Mouse (Mus musculus): ENCODE measurements at regions not wholly inside any gene's neighbourhood (a gene's known extent, or its start where the extent isn't known, plus 50 kb on each side); places are given as distances from the start of the nearest gene placed in this dataset.

GRCm38 (mm10) chr16:92965651-92966050 is 139.7 kb upstream of the Runx1 start:
- H3K9ac ChIP-seq (ENCODE audit: insufficient read depth, low read depth, low read length, poor library complexity, severe bottlenecking): no peak overlapping the region
- no peak for DNase-seq (ENCODE audit: low read depth, low spot score)
- in situ Hi-C loops (cut with MboI; ENCODE audit: low sequenced_read_pairs in 2 of 2, unreplicated experiment in 2 of 2): no loop called here
- no peak overlapping the region for H3K4me3 ChIP-seq (ENCODE audit: insufficient read depth in 1 of 2, low read depth in 1 of 2, low read length in 2 of 2, poor library complexity in 1 of 2, severe bottlenecking in 1 of 2)
- no peak overlapping the region for H3K27ac ChIP-seq (ENCODE audit: insufficient read depth, low read depth, low read length, poor library complexity, severe bottlenecking)
- H3K36me3 ChIP-seq (ENCODE audit: control insufficient read depth, insufficient read depth, low read length, poor library complexity, severe bottlenecking): no peaks in the 10 kb centered on the region
- H3K9me3 ChIP-seq (ENCODE audit: control insufficient read depth, insufficient read depth, low read depth, low read length): no peaks in the 10 kb centered on the region
- H3K4me1 ChIP-seq (ENCODE audit: control insufficient read depth in 2 of 2, insufficient read depth in 2 of 2, low read length in 2 of 2, poor library complexity in 1 of 2): no peaks in the 10 kb centered on the region
- no peak for TF ChIP-seq CHD2 (IDR thresholded peaks at IDR 0.05; ENCODE audit: low read depth, low read length)
- no peak for TF ChIP-seq HCFC1 (IDR thresholded peaks at IDR 0.05; ENCODE audit: borderline replicate concordance, insufficient read depth, low read length)
- TF ChIP-seq MAFK (IDR thresholded peaks at IDR 0.05; ENCODE audit: insufficient read depth, low read depth, low read length): no peak

GRCm38 (mm10) chr16:92963582-92963981 is 137.6 kb upstream of the Runx1 start:
- H3K9ac ChIP-seq (ENCODE audit: insufficient read depth, low read depth, low read length, poor library complexity, severe bottlenecking): no peak overlapping the region
- no peaks in the 10 kb centered on the region for H3K9me3 ChIP-seq (ENCODE audit: control insufficient read depth, insufficient read depth, low read depth, low read length)
- no peaks in the 10 kb centered on the region for H3K4me1 ChIP-seq (ENCODE audit: control insufficient read depth in 2 of 2, insufficient read depth in 2 of 2, low read length in 2 of 2, poor library complexity in 1 of 2)
- H3K27ac ChIP-seq (ENCODE audit: insufficient read depth, low read depth, low read length, poor library complexity, severe bottlenecking): no peak overlapping the region
- DNase-seq (ENCODE audit: low read depth, low spot score): no peak
- H3K36me3 ChIP-seq (ENCODE audit: control insufficient read depth, insufficient read depth, low read length, poor library complexity, severe bottlenecking): no peaks in the 10 kb centered on the region
- no peak for TF ChIP-seq ZC3H11A (IDR thresholded peaks at IDR 0.05; ENCODE audit: borderline replicate concordance, low read depth, low read length)
- no peak for TF ChIP-seq CHD2 (IDR thresholded peaks at IDR 0.05; ENCODE audit: low read depth, low read length)
- no peak for TF ChIP-seq ZNF384 (IDR thresholded peaks at IDR 0.05; ENCODE audit: low read depth, low read length)
- TF ChIP-seq HCFC1 (IDR thresholded peaks at IDR 0.05; ENCODE audit: borderline replicate concordance, insufficient read depth, low read length): no peak
- TF ChIP-seq MAFK (IDR thresholded peaks at IDR 0.05; ENCODE audit: insufficient read depth, low read depth, low read length): no peak
- in situ Hi-C loops (cut with MboI; ENCODE audit: low sequenced_read_pairs in 2 of 2, unreplicated experiment in 2 of 2): no loop called here
- H3K4me3 ChIP-seq (ENCODE audit: insufficient read depth in 1 of 2, low read depth in 1 of 2, low read length in 2 of 2, poor library complexity in 1 of 2, severe bottlenecking in 1 of 2): no peak overlapping the region

DNA sequence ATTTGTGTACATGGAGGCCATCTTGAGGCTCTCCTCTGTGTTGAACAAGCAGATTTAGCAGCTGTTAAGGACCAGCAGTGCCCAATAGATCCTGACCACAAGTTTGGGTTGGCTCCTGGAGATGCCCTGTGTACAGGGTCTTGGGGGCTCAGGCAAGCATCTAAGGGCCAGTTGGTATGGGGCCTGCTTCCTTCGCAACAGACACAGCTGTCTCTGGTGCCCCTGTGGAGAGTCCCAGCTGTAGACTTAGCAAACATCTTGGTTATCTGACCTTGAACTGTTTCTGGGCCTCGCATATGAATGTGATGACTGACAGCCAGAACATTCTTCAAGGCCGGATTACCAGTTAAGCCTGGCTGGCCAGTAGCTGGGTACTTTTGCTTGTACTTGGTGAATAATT is 135.4 kb upstream of the Runx1 start:
- DNase-seq (ENCODE audit: low read depth, low spot score): no peak
- no peak overlapping the region for H3K4me3 ChIP-seq (ENCODE audit: insufficient read depth in 1 of 2, low read depth in 1 of 2, low read length in 2 of 2, poor library complexity in 1 of 2, severe bottlenecking in 1 of 2)
- in situ Hi-C loops (cut with MboI; ENCODE audit: low sequenced_read_pairs in 2 of 2, unreplicated experiment in 2 of 2): no loop called here
- no peak overlapping the region for H3K9ac ChIP-seq (ENCODE audit: insufficient read depth, low read depth, low read length, poor library complexity, severe bottlenecking)
- no peak overlapping the region for H3K27ac ChIP-seq (ENCODE audit: insufficient read depth, low read depth, low read length, poor library complexity, severe bottlenecking)
- TF ChIP-seq ZC3H11A (IDR thresholded peaks at IDR 0.05; ENCODE audit: borderline replicate concordance, low read depth, low read length): no peak
- no peak for TF ChIP-seq MAFK (IDR thresholded peaks at IDR 0.05; ENCODE audit: insufficient read depth, low read depth, low read length)
- TF ChIP-seq CHD2 (IDR thresholded peaks at IDR 0.05; ENCODE audit: low read depth, low read length): no peak
- TF ChIP-seq ZNF384 (IDR thresholded peaks at IDR 0.05; ENCODE audit: low read depth, low read length): no peak
- no peak for TF ChIP-seq HCFC1 (IDR thresholded peaks at IDR 0.05; ENCODE audit: borderline replicate concordance, insufficient read depth, low read length)
- H3K36me3 ChIP-seq (ENCODE audit: control insufficient read depth, insufficient read depth, low read length, poor library complexity, severe bottlenecking): no peaks in the 10 kb centered on the region
- H3K9me3 ChIP-seq (ENCODE audit: control insufficient read depth, insufficient read depth, low read depth, low read length): no peaks in the 10 kb centered on the region
- H3K4me1 ChIP-seq (ENCODE audit: control insufficient read depth in 2 of 2, insufficient read depth in 2 of 2, low read length in 2 of 2, poor library complexity in 1 of 2): no peaks in the 10 kb centered on the region

GRCm38 (mm10) chr16:92960740-92961139 is 134.8 kb upstream of the Runx1 start:
- Histone ChIP-seq H3K9me3 (ENCODE audit: control insufficient read depth, insufficient read depth, low read depth, low read length) (no peaks in the 10 kb centered on the region), H3K9ac (ENCODE audit: insufficient read depth, low read depth, low read length, poor library complexity, severe bottlenecking) (no peak overlapping the region), H3K4me3 (ENCODE audit: insufficient read depth in 1 of 2, low read depth in 1 of 2, low read length in 2 of 2, poor library complexity in 1 of 2, severe bottlenecking in 1 of 2) (no peak overlapping the region), H3K27ac (ENCODE audit: insufficient read depth, low read depth, low read length, poor library complexity, severe bottlenecking) (no peak overlapping the region), H3K4me1 (ENCODE audit: control insufficient read depth in 2 of 2, insufficient read depth in 2 of 2, low read length in 2 of 2, poor library complexity in 1 of 2) (no peaks in the 10 kb centered on the region), H3K36me3 (ENCODE audit: control insufficient read depth, insufficient read depth, low read length, poor library complexity, severe bottlenecking) (no peaks in the 10 kb centered on the region)
- no peak for DNase-seq (ENCODE audit: low read depth, low spot score)
- TF ChIP-seq MAFK (IDR thresholded peaks at IDR 0.05; ENCODE audit: insufficient read depth, low read depth, low read length) (no peak), ZNF384 (IDR thresholded peaks at IDR 0.05; ENCODE audit: low read depth, low read length) (no peak), ZC3H11A (IDR thresholded peaks at IDR 0.05; ENCODE audit: borderline replicate concordance, low read depth, low read length) (no peak), HCFC1 (IDR thresholded peaks at IDR 0.05; ENCODE audit: borderline replicate concordance, insufficient read depth, low read length) (no peak), CHD2 (IDR thresholded peaks at IDR 0.05; ENCODE audit: low read depth, low read length) (no peak)
- in situ Hi-C loops (cut with MboI; ENCODE audit: low sequenced_read_pairs in 2 of 2, unreplicated experiment in 2 of 2): no loop called here

DNA sequence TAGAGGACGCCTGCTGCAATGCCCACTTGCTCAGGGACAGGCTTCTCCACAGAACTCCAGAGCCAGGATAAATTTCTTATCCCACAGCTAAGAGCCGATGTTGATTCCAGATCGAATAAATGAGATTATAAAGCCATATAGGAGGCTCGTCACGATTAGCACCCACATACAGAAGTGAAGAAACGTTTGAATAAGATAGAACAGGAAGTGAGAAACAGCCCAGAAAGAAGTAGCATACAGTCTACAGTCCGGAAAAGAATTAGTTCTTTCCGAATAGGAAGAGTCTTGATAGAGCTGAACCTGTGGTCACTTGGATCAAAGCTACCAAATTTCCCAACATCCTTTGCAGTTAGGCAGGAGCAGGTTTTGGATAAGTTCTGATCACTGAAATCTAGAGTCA is 133.0 kb upstream of the Runx1 start:
- H3K4me3 ChIP-seq (ENCODE audit: insufficient read depth in 1 of 2, low read depth in 1 of 2, low read length in 2 of 2, poor library complexity in 1 of 2, severe bottlenecking in 1 of 2): no peak overlapping the region
- no peaks in the 10 kb centered on the region for H3K9me3 ChIP-seq (ENCODE audit: control insufficient read depth, insufficient read depth, low read depth, low read length)
- no peak overlapping the region for H3K9ac ChIP-seq (ENCODE audit: insufficient read depth, low read depth, low read length, poor library complexity, severe bottlenecking)
- H3K27ac ChIP-seq (ENCODE audit: insufficient read depth, low read depth, low read length, poor library complexity, severe bottlenecking): no peak overlapping the region
- no peak for DNase-seq (ENCODE audit: low read depth, low spot score)
- no peak for TF ChIP-seq ZC3H11A (IDR thresholded peaks at IDR 0.05; ENCODE audit: borderline replicate concordance, low read depth, low read length)
- in situ Hi-C loops (cut with MboI; ENCODE audit: low sequenced_read_pairs in 2 of 2, unreplicated experiment in 2 of 2): no loop called here
- no peaks in the 10 kb centered on the region for H3K4me1 ChIP-seq (ENCODE audit: control insufficient read depth in 2 of 2, insufficient read depth in 2 of 2, low read length in 2 of 2, poor library complexity in 1 of 2)
- H3K36me3 ChIP-seq (ENCODE audit: control insufficient read depth, insufficient read depth, low read length, poor library complexity, severe bottlenecking): no peaks in the 10 kb centered on the region
